Mouse (Mus musculus) midbrain, embryonic 15.5 days (tissue): ENCODE measurements at regions not wholly inside any gene's neighbourhood (a gene's known extent, or its start where the extent isn't known, plus 50 kb on each side); places are given as distances from the start of the nearest gene placed in this dataset.

Experiments used
- ATAC-seq: fragments of 200-750 bp; cut with Nextera tagmentation; replicated peaks from 2 replicates; pipeline ENCODE4 v1.8.0; 2017; ENCODE audit warnings: moderate TSS enrichment
- H3K27ac ChIP-seq: fragments of 300-500 bp; sonication (generic); 2 replicates; pipeline ENCODE4 v1.5.1; 2015; ENCODE audit warnings: mild to moderate bottlenecking, inconsistent platforms
- H3K27me3 ChIP-seq: fragments of 300-500 bp; sonication (generic); replicated peaks from 2 replicates; pipeline ENCODE4 v1.6.1; 2015; ENCODE audit warnings: inconsistent platforms
- H3K36me3 ChIP-seq: fragments of 300-500 bp; sonication (generic); replicated peaks from 2 replicates; pipeline ENCODE4 v1.6.1; 2015; ENCODE audit warnings: inconsistent platforms
- H3K4me1 ChIP-seq: fragments of 300-500 bp; sonication (generic); 2 replicates; pipeline ENCODE4 v1.6.1; 2015; ENCODE audit warnings: inconsistent platforms
- H3K4me2 ChIP-seq: fragments of 300-500 bp; sonication (generic); 2 replicates; pipeline ENCODE4 v1.6.1; 2015; ENCODE audit warnings: inconsistent platforms, mild to moderate bottlenecking, moderate library complexity
- H3K4me3 ChIP-seq: fragments of 300-500 bp; sonication (generic); 2 replicates; pipeline ENCODE4 v1.5.1; 2015; ENCODE audit warnings: mild to moderate bottlenecking, inconsistent platforms
- H3K9ac ChIP-seq: fragments of 300-500 bp; sonication (generic); 2 replicates; pipeline ENCODE4 v1.6.1; 2015; ENCODE audit warnings: mild to moderate bottlenecking, inconsistent platforms
- H3K9me3 ChIP-seq: fragments of 300-500 bp; sonication (generic); 2 replicates; pipeline ENCODE4 v1.6.1; 2016; ENCODE audit warnings: inconsistent platforms
- WGBS: fragments of 180-500 bp; shearing (Covaris S2); methylation state at CpG from one replicate; pipeline ENCODE4 v1.1.7; 2015; ENCODE audit warnings: mixed read lengths; 5-methylcytosine and 5-hydroxymethylcytosine counted together

DNA sequence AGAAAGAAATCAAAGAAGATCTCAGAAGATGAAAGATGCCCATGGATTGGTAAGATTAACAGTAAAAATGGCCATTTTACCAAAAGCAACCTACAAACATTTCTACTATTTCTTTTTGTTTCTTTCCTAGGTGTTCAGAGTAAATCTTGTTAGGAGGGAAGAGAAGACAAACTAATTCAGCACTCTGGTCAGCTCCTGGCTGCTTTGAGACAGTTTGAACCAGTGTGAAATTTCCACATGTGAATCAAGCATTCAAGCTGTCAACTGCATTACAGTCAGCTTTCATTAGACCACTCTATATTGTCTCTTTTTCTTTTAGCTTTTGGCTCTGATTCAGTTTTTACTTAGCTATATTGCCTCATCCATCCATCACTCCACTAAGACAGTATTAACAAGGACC lies 859.2 kb downstream of the Ryr2 start:
- Histone ChIP-seq H3K4me3 (no peak overlapping the region), H3K27ac (no peak overlapping the region), H3K4me2 (no peak overlapping the region), H3K27me3 (no peaks in the 10 kb centered on the region), H3K4me1 (no peaks in the 10 kb centered on the region), H3K9me3 (no peaks in the 10 kb centered on the region), H3K9ac (no peak overlapping the region), H3K36me3 (no peaks in the 10 kb centered on the region)
- no peak for ATAC-seq

DNA sequence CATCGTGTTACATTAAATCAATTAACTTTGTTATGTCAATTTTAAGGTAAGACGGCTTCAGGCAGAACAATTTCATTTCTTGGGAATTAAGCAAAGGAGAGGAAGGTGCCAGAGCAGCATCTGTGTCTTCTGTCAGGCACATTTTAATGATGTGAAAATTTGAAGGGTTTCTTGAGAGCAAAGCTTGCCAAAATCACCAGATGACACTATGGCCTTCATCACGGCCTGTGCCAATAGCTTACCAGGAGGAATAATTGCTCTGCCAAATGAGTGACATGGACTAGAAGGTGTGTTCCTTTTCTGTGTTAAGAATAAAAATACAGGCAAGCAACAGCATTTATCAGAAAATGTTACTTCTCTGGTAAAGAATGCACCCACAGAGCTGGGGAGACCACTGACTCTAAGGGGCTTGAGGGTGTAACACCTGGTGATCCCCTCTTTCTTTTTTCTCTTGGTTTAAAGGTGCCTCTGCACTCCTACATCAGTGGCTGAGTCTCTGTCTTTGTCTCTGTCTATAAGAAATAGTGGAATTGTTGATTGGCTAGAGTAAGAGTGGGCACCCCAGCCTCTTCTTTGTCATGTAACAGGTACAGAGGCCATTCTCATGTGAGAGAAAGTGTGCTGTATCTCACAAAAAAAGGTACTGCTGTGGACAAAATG lies 856.2 kb upstream of the Chrm3 start:
- no peak overlapping the region for H3K4me3 ChIP-seq
- no peaks in the 10 kb centered on the region for H3K27me3 ChIP-seq
- no peaks in the 10 kb centered on the region for H3K9me3 ChIP-seq
- no peaks in the 10 kb centered on the region for H3K36me3 ChIP-seq
- H3K4me2 ChIP-seq, result no peak overlapping the region
- ATAC-seq, result no peak
- no peak overlapping the region for H3K27ac ChIP-seq
- H3K9ac ChIP-seq, result no peak overlapping the region
- 64% methylated on average over 3 of the region's 3 CpGs for WGBS
- no peaks in the 10 kb centered on the region for H3K4me1 ChIP-seq

DNA sequence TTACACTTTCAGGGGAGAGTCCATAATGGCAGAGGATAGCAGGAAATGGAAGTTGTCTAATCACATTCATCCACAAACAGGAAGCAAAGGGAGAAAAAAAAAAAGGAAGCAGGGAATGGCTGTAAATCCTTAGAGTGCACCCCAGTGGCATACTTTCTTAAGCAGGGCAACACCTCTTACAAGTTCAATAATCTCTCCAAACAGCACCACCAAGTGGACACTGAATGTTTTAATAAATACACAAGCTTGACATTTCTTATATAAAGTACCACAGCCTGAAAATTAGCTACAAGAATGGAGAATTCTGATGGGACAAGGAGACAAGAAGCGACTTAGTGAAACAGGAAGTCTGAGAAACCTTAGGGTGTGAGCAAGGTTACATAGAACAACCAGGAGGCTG lies 849.5 kb upstream of the Chrm3 start:
- Histone ChIP-seq H3K9me3 (no peaks in the 10 kb centered on the region), H3K27me3 (no peaks in the 10 kb centered on the region), H3K36me3 (no peaks in the 10 kb centered on the region), H3K9ac (no peak overlapping the region), H3K4me2 (no peak overlapping the region), H3K4me1 (no peaks in the 10 kb centered on the region), H3K27ac (no peak overlapping the region), H3K4me3 (no peak overlapping the region)
- ATAC-seq, result no peak
- WGBS, result 92% methylated on average over 1 of the region's 1 CpGs

DNA sequence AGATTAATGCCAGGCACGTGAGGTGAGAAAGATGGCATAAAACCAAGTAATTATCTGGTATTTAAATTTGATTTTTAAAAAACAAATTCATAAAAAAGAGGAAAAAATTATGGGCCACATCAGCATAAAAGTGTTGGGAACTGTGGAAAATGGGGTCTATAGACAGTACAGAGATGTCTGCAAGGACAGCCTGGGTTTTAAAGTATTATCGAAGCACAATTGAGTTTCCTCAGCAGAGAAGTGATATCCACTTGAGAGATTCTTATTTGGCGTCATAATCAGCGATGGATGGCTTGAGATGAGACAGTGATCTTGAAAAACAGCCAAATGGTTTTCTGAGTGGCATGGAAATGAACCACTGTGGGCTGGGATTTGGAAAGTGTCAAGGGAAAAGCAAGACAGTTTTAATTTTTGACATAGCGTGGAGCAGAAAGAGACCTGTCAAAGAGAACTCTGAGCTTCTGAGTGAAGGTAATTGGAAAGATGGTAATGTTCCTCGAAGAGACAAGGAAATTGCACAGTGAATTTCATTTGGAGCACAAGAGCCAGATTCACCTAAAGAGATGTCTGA lies 844.7 kb upstream of the Chrm3 start:
- Histone ChIP-seq H3K9ac (no peak overlapping the region), H3K4me2 (no peak overlapping the region), H3K27ac (no peak overlapping the region), H3K4me1 (no peaks in the 10 kb centered on the region), H3K9me3 (no peaks in the 10 kb centered on the region), H3K27me3 (no peaks in the 10 kb centered on the region), H3K36me3 (no peaks in the 10 kb centered on the region), H3K4me3 (no peak overlapping the region)
- WGBS, result 61% methylated on average over 6 of the region's 6 CpGs
- ATAC-seq, result 0 out of 2 replicates have a peak, but pooled peaks have one; percentile 33

DNA sequence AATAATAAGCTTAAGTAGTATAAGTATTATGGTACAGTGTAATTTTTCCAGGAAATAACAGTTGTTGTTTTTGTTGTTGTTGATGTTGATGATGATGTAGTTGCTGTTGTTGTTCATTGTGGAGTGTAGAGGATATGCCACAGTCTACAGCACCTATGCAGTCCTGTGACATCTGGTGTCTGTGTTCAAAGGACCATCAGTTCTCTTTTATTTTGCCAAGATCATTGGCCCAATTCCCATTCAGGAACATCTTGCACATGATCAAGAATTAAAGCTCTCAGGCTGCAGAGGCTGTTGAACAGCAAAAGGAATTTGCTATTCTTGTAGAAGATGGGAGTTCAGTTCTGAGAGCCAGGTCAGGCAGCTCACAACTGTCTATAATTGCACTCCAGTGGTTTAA lies 841.3 kb upstream of the Chrm3 start:
- Histone ChIP-seq H3K9me3 (no peaks in the 10 kb centered on the region), H3K4me3 (no peak overlapping the region), H3K4me1 (no peaks in the 10 kb centered on the region), H3K27ac (no peak overlapping the region), H3K9ac (no peak overlapping the region), H3K4me2 (no peak overlapping the region), H3K27me3 (no peaks in the 10 kb centered on the region), H3K36me3 (no peaks in the 10 kb centered on the region)
- no peak for ATAC-seq

DNA sequence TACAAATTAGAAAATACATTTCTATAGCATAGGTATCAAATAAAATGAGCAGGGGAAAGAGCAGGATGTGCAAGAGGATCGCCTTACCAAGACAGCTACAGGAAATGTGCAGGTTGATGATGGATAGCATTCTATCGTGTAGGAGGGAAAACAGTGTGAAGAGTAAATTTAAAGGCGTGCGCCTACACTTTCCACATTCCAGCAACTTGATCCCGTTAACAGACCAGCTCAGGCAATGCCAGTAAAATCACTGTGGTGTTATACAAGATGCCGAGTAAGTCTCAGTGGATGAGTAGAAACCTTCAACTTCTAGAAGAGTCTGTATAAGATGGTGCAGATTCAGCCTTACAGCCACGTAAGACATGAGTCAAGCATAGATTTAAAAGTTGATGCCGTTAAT lies 831.8 kb upstream of the Chrm3 start:
- ATAC-seq, result no peak
- H3K4me3 ChIP-seq, result no peak overlapping the region
- WGBS, result 92% methylated on average over 8 of the region's 8 CpGs
- H3K9ac ChIP-seq, result no peak overlapping the region
- H3K27ac ChIP-seq, result no peak overlapping the region
- H3K36me3 ChIP-seq, result no peaks in the 10 kb centered on the region
- no peaks in the 10 kb centered on the region for H3K9me3 ChIP-seq
- H3K27me3 ChIP-seq, result no peaks in the 10 kb centered on the region
- no peaks in the 10 kb centered on the region for H3K4me1 ChIP-seq
- H3K4me2 ChIP-seq, result no peak overlapping the region

DNA sequence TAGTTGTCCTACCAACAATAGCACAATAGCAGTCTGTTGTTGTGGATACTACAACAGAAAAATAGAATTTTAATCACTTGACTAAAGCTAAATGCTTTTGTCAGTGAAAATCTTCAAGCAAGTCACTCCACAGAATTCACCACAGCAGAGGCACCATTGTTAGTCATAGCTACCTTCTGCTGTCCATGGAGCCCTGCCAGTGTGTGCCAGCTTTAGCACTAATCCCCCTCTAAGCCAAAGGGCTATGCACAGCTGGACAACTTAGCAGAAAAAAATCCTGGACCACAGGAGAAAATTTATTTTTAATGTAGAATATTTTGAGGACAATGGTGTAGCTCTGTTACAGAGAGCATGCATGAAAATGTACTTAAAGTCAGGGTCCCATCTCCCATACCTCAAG lies 820.5 kb upstream of the Chrm3 start:
- Histone ChIP-seq H3K27ac (no peak overlapping the region), H3K27me3 (no peaks in the 10 kb centered on the region), H3K9ac (no peak overlapping the region), H3K4me1 (no peaks in the 10 kb centered on the region), H3K4me2 (no peak overlapping the region), H3K36me3 (no peaks in the 10 kb centered on the region), H3K4me3 (no peak overlapping the region), H3K9me3 (no peaks in the 10 kb centered on the region)
- ATAC-seq, result no peak

DNA sequence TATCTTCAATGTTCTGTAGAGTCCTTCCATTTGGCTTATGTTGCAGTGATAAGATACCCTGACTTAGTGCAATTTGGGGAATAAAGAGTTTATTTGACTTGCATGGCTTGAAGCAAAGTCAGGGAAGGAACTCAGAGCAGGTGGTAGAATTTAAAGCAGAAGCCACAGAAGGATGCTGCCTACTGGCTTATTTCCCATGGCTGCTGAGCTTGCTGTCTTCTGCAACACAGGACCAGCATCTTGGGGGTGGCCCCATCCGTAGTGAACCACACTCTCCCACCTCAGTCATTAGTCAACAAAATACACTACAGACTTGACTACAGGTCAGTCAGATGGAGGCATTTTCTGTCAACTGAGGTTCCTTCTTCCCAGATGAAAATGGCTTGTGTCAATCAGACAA lies 819.7 kb upstream of the Chrm3 start:
- Histone ChIP-seq H3K27ac (no peak overlapping the region), H3K4me3 (no peak overlapping the region), H3K36me3 (no peaks in the 10 kb centered on the region), H3K9me3 (no peaks in the 10 kb centered on the region), H3K4me2 (no peak overlapping the region), H3K27me3 (no peaks in the 10 kb centered on the region), H3K9ac (no peak overlapping the region), H3K4me1 (no peaks in the 10 kb centered on the region)
- 94% methylated on average over 1 of the region's 1 CpGs for WGBS
- ATAC-seq, result no peak

DNA sequence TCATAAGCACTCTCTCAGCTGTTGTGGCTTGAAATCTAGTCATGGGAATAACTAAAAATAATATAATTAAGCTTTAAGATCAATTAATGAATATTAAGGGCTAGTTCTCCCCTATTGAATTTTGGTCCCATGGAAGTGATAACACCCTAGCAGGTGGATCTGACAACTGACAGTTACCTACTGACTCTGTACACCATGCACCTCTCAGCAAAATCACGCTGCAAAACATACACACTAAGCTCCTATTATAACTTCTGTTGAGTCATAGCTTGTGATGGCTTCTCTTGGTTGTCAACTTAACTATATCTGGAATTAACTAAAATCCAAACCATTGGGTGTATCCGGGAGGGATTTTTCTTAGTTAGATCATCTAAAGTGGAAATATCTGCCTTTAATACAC lies 817.9 kb upstream of the Chrm3 start:
- Histone ChIP-seq H3K27ac (no peak overlapping the region), H3K9me3 (no peaks in the 10 kb centered on the region), H3K4me2 (no peak overlapping the region), H3K4me3 (no peak overlapping the region), H3K27me3 (no peaks in the 10 kb centered on the region), H3K9ac (no peak overlapping the region), H3K4me1 (no peaks in the 10 kb centered on the region), H3K36me3 (no peaks in the 10 kb centered on the region)
- WGBS, result 74% methylated on average over 2 of the region's 2 CpGs
- ATAC-seq, result peak; percentile 52

DNA sequence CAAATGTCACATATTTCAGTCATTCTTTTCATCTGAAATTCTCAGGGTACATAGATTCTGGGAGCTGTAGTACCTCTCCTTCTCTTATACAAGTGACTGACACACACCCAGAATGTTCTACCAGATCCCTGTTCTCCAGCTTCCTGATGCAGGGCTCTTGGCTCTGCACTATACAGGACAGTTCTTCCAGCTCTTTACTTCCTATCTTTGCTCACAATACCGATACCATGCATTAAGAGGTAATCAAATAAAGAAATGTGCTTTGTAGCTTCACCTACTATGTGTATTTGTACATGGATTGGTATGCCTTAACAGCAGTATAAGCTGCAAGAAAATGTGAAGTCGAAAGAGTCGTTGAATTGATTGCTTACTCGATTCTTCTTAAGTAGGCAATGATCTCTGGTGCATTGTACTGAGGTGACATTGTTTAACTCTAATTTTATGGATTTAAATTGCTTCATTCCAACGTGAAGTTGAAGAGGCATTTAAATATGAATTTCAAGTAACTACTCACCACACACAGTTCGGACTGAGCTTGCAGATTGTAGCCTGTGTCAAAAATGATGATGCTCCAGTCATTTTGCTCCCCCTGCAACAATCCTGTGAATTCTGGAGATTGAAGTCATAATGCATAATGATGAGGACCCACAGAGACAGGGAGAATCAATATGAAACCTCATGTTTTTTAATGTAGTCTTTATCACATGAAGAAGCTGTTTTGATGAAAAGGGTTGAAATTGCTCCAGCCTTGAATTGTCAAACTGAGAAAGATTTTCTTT lies 817.2 kb upstream of the Chrm3 start:
- ATAC-seq, result peak; percentile 84
- no peaks in the 10 kb centered on the region for H3K36me3 ChIP-seq
- 0 out of 2 replicates have a peak overlapping the region, but pooled peaks have one; percentile 15 for H3K27ac ChIP-seq
- no peaks in the 10 kb centered on the region for H3K9me3 ChIP-seq
- no peaks in the 10 kb centered on the region for H3K27me3 ChIP-seq
- H3K4me3 ChIP-seq, result no peak overlapping the region
- no peak overlapping the region for H3K9ac ChIP-seq
- no peaks in the 10 kb centered on the region for H3K4me1 ChIP-seq
- no peak overlapping the region for H3K4me2 ChIP-seq
- WGBS, result 57% methylated on average over 6 of the region's 6 CpGs

DNA sequence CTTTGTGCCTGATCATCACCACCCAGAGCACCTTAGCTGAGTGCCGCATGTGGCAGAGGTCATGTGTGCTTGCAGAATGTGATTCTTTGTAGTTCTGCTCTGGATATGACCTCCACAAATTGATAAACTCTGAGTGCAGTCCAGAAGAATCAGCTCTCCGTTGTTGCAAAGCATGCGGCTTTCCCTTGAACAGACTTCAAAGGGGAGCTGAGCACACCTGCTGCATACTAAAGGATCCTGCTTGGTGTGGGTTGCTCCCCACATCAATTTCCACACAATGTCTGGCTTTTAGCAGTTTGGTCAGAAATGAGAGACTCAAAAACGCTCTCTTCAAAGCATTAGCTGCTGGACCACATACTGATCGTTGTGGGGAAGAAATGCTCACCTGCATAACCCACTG lies 806.5 kb upstream of the Chrm3 start:
- Histone ChIP-seq H3K36me3 (no peaks in the 10 kb centered on the region), H3K9me3 (no peaks in the 10 kb centered on the region), H3K9ac (no peak overlapping the region), H3K27me3 (no peaks in the 10 kb centered on the region), H3K27ac (no peak overlapping the region), H3K4me1 (no peaks in the 10 kb centered on the region), H3K4me2 (no peak overlapping the region), H3K4me3 (no peak overlapping the region)
- 61% methylated on average over 5 of the region's 5 CpGs for WGBS
- peak; percentile 90 for ATAC-seq

DNA sequence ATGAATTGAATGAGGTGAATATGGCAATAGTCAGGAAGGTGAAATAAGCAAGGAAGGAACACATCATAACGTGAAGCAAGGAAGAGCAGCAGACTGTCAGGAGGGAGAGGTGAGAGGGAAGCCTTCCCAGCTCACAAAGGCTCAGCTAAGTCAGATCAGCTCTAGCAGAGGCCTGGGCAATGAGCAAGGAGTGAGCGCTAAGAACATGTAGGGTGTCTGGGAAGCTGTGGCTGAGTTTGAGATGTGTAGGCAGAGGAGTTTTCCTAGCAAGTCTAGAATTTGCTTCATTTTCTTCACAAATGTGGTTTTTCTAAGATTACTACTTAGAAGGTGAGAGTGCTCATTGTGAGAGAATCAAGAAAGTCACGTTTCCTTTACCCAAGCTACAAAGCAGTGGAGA lies 803.5 kb upstream of the Chrm3 start:
- WGBS, result 74% methylated on average over 3 of the region's 3 CpGs
- H3K27ac ChIP-seq, result no peak overlapping the region
- no peak overlapping the region for H3K4me2 ChIP-seq
- H3K36me3 ChIP-seq, result no peaks in the 10 kb centered on the region
- no peaks in the 10 kb centered on the region for H3K4me1 ChIP-seq
- no peak overlapping the region for H3K4me3 ChIP-seq
- no peak for ATAC-seq
- no peak overlapping the region for H3K9ac ChIP-seq
- no peaks in the 10 kb centered on the region for H3K9me3 ChIP-seq
- no peaks in the 10 kb centered on the region for H3K27me3 ChIP-seq

DNA sequence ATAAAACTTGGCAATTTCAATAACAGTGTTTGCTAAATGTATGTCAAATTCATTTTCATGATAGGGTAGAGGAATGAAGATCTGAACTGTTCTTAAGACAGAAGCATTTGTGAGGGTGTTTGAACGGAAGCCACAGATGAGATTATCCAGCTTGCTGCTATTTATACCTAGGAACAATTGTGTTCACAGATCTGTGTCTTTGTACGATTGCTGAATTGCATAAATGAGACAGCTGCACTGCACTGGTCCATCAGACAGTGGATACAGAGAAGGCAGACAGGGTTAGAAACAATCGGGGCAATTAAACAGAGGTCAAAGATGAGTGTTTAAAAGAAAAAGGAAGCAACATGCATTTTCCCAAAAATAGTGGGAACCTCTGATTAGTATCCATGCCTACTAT lies 786.6 kb upstream of the Chrm3 start:
- no peaks in the 10 kb centered on the region for H3K9me3 ChIP-seq
- no peak for ATAC-seq

More for the DNA sequence above, 786.6 kb upstream of the Chrm3 start:
- no peak overlapping the region for H3K9ac ChIP-seq
- no peaks in the 10 kb centered on the region for H3K4me1 ChIP-seq
- WGBS, result 55% methylated on average over 3 of the region's 3 CpGs
- no peaks in the 10 kb centered on the region for H3K27me3 ChIP-seq
- no peak overlapping the region for H3K4me2 ChIP-seq
- no peak overlapping the region for H3K4me3 ChIP-seq
- H3K36me3 ChIP-seq, result no peaks in the 10 kb centered on the region
- no peak overlapping the region for H3K27ac ChIP-seq
